Mouse (Mus musculus): ENCODE measurements around the gene Iqschfp.

GRCm38 (mm10) chr3:68466643-68467042, 574.6 kb downstream of the Iqschfp start:
- TF ChIP-seq CTCF (IDR thresholded peaks at IDR 0.05), result no peak
- TF ChIP-seq EP300 (IDR thresholded peaks at IDR 0.05), result no peak

Measured in lung, postnatal 0 days (tissue).